Mouse (Mus musculus): Measurements from ENCODE around the gene Tmco4.

Gene Tmco4

DNA sequence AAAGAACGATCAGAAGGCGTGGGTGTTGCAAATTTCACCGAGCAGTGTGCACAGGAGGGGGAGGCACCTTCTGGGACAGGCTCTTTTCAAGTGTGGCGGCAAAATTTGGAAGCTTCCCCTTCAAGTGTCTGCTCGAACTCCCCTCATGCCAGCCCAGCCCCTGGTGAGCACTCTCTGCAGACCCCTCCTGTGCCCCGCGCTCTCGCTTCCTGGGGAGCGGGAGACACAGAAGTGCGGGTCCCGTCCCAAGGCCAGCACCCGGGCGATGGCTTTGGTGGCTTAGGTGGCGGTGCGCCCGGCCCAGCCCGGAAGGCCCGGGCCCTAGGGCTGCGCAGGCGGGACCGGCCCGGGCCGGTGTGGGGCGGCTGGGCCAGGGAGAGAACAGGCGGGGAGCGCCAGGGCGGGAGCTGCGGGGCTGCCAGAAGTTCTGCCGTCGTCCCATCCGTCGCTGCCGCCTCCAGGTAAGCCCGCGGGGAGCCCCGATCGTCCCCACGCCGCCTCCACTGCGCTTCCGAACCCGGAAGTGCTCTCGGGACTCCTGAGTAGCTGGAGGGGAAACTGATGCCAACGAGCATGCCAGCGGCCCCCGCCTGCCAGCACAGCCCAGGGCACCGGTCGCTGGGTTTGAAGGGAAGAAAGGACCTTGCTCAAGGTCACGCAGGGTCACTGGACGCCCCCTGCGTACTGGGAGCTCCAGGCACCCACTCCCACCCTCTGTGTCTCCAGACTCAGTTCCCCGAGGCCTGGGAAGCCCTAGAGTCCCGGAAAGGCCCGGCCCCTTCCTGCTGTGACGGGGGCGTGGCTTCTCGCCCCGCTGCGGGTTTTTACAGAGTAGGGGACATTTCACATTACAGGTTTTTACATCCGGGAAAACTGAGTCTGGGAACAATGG, at the start of gene Tmco4:
TSS of gene Tmco4 (plus strand) at position 62 of the 892 bp plus-strand sequence.
- DNase-seq (ENCODE audit: low spot score) = peak; percentile 62

DNA sequence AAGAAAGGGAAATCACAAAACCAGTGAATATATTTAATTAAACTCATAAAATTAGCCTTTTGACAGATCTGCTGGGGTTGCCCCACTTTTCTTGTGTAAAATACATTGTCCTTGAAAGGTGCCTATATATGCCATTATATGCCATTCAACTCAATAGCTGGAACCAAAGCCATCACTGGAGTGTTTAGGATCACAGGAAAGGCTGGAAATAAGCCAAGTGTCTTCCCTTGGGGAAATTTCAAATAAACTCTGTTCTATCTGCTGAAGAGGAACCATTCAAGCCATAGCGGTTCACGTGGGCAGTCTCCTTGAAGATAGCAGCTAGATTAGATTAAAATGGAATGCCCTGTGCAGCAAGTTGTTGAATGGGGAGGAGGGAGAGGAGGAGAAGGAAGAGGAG, 47.1 kb upstream of the Tmco4 start:
- DNase-seq (ENCODE audit: low spot score) = no peak

DNA sequence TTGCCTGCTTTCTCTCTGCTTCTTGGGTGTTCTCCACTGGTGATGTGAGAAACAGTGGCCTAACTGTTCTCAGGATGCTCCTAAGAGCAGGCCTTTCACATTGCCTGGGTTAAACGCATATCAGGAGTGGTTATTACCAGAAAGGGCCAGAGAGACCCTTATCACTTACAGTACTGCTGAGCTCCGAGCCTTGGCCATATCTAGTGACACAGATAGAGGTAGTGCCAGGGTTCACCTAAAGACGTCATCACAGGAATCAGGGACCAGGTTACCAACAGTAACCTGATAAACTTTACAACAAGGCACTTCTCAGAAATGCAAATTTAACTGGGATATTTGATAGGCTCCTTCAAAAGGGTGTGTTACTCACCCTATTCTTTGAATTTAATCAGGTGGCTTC, 38.8 kb upstream of the Tmco4 start:
- DNase-seq (ENCODE audit: low spot score) = no peak

DNA sequence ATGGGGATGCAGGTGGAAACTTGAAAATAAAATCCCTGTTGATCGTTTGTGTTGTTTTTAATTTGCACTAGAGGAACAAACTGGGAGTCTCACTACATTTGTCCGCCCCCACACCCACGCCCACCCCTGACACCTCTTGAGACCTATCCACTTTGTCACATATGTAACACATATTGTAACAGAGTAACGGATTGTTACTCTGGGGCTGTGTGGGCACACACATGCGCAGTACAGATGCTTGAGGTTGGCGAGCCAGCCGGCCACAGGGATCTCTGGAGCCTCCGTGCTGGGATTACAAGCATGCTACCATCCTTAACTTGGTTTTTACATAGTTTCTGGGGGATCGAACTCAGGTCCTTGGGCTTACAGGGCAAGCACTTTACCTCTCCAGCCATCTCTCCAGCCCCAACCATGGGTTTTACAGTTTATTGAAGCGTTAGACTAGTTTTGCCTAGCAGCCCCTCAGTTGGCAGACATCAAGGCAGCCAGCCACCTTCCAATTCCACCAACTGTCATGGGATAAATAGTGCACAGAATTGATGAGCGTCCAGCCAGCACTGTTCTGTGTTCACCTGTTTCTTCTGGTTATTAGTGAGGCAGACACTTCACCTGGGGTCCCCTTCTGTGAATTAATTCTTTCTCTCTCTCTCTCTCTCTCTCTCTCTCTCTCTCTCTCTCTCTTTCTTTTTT, 38.1 kb upstream of the Tmco4 start:
- peak; percentile 71 for DNase-seq (ENCODE audit: low spot score)

DNA sequence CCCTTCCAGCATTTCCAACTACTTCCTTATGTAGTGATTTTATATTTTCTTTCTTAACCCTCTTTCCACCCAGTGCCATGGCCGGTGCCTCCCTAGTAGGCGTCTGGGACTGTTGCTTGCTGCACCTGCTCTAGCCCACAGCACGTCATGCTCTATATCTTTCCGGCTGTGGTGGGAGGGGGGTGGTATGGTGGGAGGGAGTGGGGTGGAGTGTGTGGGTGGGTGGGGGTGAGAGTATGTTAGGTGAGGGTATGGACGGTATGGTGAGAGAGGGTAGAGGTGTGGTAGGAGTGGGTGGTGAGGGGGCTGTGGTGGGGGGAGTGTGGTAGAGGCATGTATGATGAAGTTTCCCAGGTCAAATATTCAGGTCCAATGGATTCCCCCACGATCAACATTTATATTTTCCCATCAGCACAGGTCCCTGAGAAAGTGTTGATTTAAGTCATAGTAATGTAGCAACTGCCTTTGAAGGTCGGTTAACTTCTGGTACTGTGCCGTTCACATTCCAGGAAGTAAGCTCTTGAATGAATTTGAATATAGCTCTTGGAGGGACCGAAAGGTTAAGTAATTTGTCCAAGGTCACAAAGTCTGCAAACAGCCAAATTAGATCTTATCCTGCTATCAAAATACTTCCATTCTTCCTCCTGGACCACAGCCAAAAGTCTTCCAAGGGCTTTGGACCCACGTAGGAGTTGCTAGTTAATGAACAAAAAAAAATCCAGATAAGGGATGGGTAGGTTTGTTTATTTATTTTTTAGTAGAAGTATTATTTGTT, 34.0 kb upstream of the Tmco4 start:
- no peak for DNase-seq (ENCODE audit: low spot score)

DNA sequence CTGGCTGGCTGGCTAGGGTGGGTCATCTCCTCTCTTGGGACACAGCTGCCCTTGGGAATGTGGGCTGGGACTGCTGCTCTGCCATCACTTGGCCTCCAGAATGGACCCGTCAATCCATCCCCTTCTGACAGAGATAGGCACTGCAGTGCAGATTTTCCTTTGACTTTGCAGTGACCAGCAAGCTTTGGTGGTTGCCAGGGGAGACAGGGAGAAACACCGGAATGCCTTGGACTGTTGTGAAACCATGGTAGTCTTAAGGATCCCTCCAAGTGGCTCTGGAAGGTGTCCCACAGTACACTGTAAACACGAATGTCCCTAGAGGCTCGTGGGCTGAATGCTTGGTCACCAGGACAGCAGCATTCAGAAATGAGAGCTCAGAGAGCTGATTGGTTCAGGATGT, 33.2 kb upstream of the Tmco4 start:
- no peak for DNase-seq (ENCODE audit: low spot score)

DNA sequence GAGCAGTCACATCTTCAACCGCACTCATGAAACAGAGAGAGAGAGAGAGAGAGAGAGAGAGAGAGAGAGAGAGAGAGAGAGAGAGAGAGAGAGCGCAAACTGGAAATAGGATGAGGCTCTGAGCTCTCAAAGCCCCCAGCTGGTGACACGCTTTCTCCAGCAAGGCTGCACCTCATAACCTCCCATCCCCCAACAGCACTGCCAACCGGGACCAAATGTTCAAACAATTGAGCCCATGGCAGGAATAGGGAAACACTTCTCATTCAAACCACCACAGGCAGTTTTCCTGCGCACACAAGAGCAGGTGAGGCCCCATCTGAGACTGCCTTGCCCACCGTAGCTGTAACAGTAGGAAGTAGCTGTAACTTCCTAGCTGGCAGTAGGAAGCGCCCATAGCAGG, 31.3 kb upstream of the Tmco4 start:
- no peak for DNase-seq (ENCODE audit: low spot score)

DNA sequence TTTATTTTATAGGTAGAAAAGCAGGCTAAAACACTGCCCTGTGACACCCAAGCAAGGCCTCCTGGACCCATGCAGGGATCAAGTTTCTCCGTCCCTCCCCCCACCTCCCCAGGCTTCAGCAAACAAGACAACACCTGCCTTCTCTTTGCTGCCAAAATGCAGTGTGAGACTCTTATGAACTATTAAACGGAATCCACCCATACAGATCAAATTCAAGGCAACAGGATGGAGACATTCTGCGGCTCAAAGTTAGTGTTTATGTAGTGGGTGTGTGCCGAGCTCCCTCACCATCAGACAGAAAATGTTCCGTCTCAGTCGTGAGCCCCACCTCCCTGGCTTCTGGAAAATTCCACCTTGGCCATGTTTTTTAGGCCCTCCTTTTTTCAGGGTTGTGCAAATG, 30.7 kb upstream of the Tmco4 start:
- no peak for DNase-seq (ENCODE audit: low spot score)

DNA sequence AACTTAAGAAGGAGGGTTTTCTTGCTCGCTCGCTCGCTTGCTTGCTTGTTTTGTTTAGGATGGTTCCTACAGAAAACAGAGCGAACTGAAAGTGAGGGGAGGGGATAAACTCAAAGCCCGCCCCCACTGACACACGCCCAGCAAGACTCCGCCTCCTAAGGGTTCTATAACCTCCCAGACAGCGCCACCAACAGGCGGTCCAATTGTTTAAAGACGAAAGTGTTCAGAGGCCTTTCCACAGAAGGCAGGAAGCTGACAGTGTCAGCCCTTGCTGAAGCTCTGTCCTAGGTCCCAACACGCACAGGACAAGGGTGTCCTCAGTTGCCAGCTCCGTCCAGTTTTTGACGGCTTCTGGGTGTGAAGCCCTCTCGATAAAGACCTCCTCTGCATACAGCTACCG, 29.0 kb upstream of the Tmco4 start:
- DNase-seq (ENCODE audit: low spot score) = peak; percentile 66

DNA sequence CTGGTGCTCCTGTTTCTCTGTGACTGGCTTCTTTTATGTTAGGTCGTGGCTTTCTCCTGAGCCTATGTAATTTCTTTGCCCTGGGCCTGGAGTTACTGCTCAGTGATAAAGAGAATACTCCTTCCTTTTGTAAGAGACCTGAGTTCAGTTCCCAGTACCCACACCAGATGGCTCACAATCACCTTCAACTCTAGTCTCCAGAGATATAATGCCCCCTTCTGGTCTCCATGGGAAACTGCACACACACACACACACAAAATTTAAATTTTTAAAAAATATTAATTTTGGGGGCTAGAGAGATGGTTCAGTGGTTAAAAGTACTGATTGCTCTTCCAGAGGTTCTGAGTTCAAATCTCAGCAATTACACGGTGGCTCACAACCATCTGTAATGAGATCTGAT, 24.4 kb upstream of the Tmco4 start:
- DNase-seq (ENCODE audit: low spot score) = no peak

DNA sequence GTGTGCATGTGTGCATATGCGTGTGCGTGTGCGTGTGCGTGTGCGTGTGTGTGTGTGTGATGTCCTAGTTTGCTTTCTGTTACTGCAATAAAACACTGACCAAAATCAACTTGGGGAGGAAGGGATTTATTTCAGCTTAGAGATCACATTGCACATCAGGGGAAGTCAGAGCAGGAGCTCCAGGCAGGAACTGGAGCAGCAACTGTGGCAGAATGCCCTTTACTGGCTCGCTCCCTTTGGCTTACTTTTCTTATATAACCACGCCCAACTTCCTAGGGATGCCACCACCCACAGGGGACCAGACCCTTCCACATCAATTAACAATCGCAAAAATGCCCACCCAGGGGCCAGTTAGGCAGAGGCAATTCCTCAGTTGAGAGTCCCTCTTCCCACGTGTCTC, 14.1 kb upstream of the Tmco4 start:
- no peak for DNase-seq (ENCODE audit: low spot score)

DNA sequence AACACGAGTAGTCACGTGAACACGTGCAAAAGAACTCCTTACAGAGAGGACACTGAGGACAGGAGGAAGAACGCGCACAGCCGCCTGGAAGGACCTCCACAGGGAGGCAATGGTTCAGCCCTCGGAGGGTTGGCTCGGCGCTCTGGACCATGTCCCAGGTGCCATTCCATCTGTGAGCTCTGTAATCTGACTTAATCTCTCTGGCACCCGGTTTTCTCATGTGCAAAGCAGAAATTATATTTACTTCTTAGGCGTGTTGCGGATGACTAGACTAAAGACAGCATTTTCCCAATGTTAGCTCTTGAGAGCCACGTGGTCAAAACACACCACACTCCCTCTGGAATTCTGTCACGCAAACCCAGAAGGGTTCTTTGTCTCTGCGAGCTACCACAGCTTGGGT, 13.6 kb upstream of the Tmco4 start:
- DNase-seq (ENCODE audit: low spot score) = no peak

DNA sequence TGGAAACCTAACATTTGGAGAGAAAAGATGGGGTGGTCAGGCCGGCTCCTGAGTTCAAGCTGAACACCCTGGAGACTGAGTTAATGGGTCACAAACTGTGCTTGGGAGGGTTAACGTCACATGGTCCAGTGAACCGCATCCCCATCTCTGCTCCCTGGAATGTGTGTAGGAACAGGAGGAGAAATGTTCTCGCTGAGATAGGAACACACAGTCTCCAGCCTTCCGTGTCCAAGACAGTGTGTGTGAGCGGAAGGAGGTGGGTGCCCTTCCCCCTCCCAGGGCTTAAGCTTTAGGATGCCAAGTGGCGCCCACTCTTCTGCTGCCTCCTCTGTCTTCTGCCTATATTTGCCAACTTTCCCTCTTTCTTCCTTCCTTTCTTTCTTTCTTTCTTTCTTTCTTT, 12.8 kb upstream of the Tmco4 start:
- DNase-seq (ENCODE audit: low spot score) = no peak

DNA sequence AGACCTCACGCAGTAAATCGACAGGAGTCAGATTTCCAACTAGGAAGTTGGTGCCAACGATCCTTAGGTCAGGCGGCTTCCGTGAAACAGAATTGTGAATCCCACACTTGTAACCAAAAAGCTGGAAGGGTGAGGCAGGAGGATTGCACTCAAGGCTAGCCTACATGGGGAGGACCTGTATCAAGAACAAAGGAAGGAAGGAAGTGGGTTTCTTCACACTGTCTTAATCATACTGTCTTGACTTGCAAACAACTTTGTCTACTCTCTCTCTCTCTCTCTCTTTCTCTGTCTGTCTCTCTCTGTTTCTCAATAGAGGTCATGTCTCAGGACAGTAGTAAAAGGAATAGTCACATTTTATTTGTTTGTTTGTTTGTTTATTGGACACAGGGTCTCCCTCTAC, 10.0 kb upstream of the Tmco4 start:
- DNase-seq (ENCODE audit: low spot score) = no peak

DNA sequence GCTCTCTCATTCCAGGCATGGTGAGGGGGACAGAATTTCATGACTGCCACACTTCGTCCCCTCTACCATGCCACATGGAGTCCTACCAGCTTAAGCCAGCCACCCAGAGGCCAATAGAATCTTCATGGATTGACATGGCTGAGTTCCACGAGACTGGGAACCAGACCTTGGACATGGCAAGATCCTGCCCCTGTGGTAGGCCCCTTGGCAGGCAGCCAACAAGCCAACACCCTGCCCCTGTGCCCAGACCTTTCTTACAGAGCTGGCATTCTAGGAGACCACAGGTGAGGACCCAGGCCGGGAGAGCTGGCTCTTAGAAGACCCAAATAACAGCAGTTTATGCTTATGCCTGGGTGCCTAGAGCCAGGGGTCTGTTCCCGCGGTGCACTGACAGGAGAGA, 6.8 kb upstream of the Tmco4 start:
- DNase-seq (ENCODE audit: low spot score) = no peak

DNA sequence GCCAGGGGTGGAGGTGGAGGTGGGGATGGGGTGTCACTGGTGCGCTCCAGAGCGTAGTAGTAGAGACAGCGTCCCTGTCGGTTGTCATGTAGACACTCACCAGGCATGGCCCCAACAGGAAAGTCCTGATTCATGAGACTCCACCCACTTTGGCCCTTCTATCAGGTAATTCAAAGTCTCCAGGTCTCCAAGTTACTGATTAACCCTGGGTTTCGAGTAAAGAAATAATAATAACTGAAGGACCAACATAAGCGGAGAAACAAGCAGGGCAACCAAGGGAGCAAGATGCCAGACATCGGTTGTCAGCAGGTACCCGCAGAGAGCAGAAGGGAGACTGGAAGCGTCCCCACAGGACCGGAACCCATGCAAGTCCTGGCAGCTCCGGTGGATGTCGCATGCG, 5.8 kb upstream of the Tmco4 start, which contains the start of gene Rnf186:
TSS of gene Rnf186 (plus strand) at position 247 of the 400 bp plus-strand sequence.
- no peak for DNase-seq (ENCODE audit: low spot score)

DNA sequence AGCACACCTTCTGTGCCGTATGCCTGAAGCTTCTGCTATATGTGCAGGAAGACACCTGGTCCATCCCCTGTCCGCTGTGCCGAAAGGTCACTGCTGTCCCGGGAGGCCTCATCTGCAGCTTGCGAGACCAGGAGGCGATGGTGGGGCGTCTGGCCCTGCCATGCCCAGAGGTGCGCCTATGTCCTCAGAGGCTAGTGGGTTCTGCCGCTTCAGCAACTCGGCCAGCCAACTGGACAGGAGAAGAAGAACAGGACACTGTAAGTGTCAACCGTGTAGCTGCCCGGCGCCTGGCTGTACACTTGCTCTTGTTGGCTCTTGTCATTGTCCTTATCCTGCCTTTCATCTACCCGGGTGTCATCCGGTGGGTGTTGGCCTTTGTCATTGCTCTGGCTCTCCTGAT, 5.2 kb upstream of the Tmco4 start:
- DNase-seq (ENCODE audit: low spot score) = no peak

DNA sequence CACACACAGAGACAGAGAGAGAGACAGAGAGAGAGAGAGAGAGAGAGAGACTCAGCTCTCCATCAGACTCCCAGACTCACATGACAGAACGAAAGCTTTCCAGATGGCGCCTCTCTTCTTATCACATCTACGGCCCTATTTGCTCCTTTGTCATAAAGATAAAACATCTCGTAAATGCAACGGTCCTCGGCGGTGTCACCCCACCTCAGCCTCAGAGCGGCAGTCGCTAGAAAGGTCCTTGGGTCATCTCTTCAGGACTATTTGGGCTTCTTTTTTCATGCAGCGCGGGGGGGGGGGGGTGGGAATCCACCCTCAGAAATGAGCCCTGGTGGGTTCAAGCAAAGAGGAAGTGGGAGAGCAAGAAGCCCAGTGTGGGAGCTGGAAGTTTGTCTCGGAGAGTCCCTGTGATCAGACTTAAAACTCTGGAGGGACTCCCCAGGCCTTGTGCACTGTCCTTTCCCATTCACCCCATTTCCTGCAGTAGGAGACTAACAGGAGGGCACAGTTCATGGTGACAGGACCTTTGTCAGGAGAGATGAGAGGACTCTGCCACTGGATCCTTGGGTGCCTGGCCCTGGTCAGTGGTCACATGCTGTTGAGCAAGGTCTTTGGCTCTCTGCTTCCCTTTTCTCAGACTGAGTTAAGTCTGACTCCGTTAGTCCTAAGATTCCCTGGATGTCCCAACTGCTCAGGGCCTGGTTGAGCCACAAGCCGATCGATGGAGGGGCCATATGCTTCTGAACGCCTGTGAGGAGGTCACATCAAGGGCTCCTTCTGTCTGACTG, 3.7 kb upstream of the Tmco4 start:
- no peak for DNase-seq (ENCODE audit: low spot score)

DNA sequence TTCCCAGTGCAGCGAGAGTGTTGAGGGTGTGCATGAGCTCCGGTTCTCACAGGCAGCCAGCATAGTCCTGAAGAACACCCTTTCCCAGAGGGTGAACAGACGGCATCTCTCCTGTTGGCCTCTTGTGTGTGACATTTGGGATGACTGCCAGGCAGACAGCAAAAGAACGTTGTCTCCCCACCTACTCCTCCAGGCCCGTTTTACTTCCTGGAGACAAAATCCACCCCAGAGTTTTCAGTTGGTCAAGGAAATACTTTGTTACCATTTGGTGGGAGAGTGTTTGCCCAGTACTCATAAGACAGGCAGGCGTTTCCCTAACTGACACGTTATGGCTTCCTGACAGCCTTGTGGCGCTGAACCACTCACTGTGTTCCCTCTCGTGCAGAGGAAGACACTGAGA, 3.0 kb upstream of the Tmco4 start:
- peak; percentile 72 for DNase-seq (ENCODE audit: low spot score)

DNA sequence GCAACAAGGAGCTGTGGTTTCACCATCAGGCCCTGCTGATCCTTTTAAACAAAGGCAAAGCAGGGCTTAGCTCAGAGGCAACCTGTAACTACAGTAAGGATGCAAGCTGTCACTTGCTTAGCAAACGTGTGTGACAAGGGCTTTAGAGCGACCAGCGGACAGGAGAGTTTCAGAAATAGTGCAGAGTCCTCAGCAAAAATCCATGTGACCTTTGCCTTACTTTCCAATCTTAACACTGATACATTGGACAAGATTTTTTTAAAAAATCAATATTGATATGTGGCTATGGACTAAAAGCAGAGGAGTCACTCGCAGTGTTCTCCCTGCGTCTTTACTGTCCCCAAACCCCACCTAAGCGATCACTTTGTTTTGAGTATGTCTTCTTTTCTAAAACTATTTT, 1.3 kb upstream of the Tmco4 start:
- no peak for DNase-seq (ENCODE audit: low spot score)

DNA sequence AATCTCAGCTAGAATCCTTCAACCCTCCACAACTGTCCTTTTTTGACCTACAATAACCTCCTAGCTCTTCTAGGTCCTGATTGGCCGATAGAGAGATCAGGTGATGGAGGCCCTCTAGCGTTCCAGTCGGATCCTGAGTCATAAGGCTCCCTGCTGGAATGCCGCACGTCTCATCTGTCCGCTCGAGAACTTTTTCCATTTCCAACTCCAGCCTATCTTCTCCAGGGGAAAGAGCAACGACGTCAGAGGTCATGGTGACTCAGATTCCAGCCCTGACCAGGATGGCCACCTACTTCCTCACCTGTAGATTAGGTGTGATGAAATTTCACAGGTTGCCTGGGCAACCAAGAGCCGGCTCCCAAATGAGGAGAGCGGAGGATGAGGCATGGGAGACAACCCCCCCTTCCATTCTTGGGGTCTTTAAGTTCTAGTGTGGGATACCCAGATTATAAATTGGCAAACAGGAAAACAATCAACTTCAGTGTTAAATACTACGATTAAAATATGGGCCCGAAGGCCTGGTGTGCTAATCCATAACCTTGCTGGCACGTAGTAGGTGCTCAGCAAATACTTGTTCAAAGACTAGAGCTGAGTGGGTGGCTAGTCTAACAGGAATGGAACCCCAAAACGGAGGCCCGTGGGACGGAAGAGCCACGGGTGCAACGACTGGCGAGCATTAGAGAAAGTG, 405 bp upstream of the Tmco4 start:
- DNase-seq (ENCODE audit: low spot score) = peak; percentile 64
